Mouse (Mus musculus) neutrophil, adult 59 days (primary cell): ENCODE data around the gene Tbxas1. TPM values are rescaled to one million over a fixed set of nuclear protein-coding genes. Genes with fewer than 3 reads are reported as not detected.

ENCODE experiments used
- total RNA-seq, 2 experiments: library from RNA; stranded (reverse); gene quantifications; 1 replicate in 1 of 2; 2 replicates in 1 of 2; pipeline ENCODE4 v1.2.4; 2023

Tbxas1 gene
- 10 to 100 TPM; 39.4 to 53.8 TPM for total RNA-seq

DNA sequence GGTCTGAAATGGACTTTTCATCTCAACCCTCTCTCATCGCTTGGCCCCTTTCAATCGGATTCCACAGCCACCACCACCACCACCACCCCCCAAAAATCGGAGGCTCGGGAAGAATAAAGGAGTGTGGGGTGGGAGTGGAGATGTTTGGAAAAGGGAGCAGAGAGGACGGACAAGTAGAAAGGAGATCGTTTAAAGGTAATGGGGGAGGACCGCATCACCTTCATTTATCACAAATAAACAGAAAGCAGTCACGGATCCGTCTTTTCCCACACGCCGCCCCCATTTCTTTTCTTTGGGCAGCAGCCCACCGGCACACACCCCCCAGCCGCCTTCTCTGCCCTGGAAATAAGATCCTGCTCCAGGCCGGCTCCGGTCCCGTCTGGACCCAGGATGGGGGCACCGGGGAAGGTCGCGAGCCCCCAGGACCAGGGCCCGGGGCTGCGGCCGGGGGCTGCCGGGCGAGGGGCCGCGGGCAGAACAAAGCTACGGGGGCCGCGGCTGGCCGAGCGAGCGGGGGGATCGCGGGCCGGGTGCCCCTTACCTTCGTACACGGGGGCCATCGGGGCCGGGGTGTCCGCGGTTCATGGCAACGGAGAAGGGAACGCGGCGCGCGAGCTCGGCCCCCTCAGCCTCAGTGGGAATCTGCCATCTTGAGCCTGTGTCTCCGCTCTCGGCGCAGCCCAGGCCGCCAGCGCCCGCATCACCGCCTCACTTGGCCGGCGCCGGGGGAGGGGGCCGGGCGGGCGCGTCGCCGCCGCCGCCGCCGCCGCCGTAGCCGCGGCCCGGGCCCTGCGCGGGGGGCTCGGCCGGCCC, at the start of gene Tbxas1:
Gene Tbxas1, plus strand, starts transcription at position 147 of the 813 bp plus-strand sequence.

DNA sequence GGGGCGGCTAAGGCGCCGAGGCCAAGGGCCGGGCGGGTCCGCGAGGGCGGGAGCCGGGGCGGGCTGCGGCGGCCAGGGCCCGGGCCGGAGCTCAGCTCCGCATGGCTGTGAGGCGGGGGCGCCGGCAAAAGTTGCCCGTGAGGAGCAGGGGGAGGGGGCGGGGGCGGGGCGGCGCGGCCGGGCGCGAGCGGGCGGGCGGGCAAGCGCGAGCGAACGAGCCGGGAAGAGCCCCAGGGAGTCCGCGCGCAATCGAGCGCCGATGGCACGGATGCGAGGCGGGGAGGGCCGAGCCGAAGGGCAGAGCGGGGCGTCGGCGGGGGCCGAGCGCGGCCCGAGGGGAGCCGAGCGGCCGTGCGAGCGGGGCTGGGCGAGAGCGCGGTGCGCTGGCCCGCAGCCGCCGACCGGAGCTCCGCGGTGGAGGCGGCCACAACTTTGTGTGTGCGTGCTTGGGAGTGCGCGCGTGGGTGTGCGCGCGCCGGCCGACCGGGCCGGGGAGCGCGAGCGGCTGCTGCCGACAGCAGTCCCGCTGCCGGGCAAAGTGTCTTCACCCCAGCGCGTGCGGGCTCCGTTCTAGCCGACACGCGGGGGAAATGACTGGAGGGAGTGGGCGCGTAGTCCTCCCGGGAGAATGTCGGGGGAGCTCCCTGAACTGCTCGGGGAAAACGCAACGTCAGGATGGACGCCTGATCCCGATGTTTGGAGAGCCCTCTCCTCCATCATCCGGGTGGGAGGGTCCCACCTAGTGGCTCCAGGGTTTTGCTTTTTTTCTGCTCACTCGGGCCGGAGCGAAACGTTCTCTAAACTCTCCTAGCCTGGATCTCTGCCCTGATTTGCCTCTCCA, 1.1 kb downstream of the Tbxas1 start, which contains the start of gene Hipk2:
Gene Hipk2, minus strand, starts transcription at position 95 of the 841 bp plus-strand sequence.

DNA sequence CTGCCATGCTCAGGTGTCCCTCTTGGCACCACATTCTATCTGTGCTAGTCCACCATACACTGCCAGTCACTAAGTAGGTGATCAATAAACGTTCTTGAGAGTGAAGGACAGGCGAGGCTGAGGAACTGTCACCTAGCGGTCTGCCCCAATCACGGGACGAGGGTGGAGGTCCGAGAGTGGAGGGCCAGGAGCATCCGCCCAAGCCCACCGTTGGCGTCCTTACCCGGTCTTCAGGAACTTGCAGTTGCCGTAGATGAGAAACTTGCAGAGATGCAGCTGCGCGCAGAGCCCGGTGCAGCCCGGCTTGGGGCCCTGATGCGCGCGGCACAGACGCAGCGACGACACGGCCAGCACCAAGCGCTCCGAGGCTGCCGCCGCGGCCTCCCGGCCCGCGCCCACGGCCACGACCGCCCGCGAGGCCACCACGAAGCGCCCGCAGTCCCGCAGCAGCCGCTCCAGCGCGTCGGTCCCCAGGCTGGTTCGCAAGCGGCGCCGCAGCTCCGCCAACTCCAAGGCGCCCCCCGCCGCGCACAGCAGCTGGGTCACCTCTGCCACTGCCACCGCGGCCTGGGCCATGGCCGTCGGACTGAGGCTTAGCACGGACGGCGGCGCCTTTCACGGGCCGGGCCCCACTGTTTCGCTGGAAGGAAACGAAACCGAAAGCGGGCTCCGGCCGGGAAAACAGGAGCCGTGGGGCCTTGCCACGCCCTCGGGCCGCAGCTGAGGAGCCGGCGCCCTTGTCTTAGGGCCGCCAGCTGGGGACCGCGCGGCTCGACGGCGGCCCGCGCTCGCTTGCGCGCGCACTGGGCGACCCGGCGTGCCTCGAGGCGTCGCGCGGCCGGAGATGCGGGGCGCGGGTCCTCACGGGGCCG, 242.6 kb downstream of the Tbxas1 start, which contains the start of gene Parp12:
Gene Parp12, minus strand, starts transcription at position 766 of the 872 bp plus-strand sequence.

Other genes starting within 250 kb of the Tbxas1 start
- gene Klrg2, start 238.2 kb upstream of the Tbxas1 start, total RNA-seq, result not detected
- not detected for gene Clec2l, start 212.3 kb upstream of the Tbxas1 start, total RNA-seq
- gene Hipk2, start 761 bp downstream of the Tbxas1 start, total RNA-seq, result 10 to 100 TPM; 68.2 to 83.6 TPM
- gene Parp12, start 242.9 kb downstream of the Tbxas1 start, total RNA-seq, result 1 to 10 TPM; 5.4 to 7.3 TPM